Mouse (Mus musculus): ENCODE measurements around the gene Arhgap21. TPM values are rescaled to one million over a fixed set of nuclear protein-coding genes. Genes with fewer than 3 reads are reported as not detected.

Arhgap21 gene
- total and polyA plus RNA-seq, 3 experiments, result 18.1 to 74.5 (median 65.2) TPM

GRCm38 (mm10) chr2:20898684-20899083 lies 70.0 kb downstream of the Arhgap21 start:
- DNase-seq, result peak; percentile 61 to 77
- peak; percentile 96 for TF ChIP-seq CTCF (IDR thresholded peaks at IDR 0.05)
- peak; percentile 93 for TF ChIP-seq EP300 (IDR thresholded peaks at IDR 0.05; ENCODE audit: insufficient read depth, low read depth, low read length)
- TF ChIP-seq POLR2A (IDR thresholded peaks at IDR 0.05; ENCODE audit: insufficient read depth, low read depth, low read length), result no peak
- H3K27ac ChIP-seq, result peak overlapping the region; percentile 18; the same call in 1 of the 2 replicates
- peaks cover 3% of the 10 kb centered on the region; the same call in 1 of the 2 replicates for H3K79me2 ChIP-seq (replicated peaks; ENCODE audit: control insufficient read depth, insufficient read depth, low read length)
- H3K4me1 ChIP-seq (ENCODE audit: control insufficient read depth, insufficient read depth, low read length), result peaks cover 8% of the 10 kb centered on the region
- peak overlapping the region; percentile 23; the same call in 1 of the 2 replicates for H3K4me3 ChIP-seq
- intact Hi-C loops (cut with DNase I), result loop anchor here (1.0 to 5.0 kb wide), 3 partner anchors 68 to 364 kb away; no protein-coding TSS in a partner anchor
- H3K36me3 ChIP-seq (ENCODE audit: control insufficient read depth, insufficient read depth, low read length), result peaks cover 3% of the 10 kb centered on the region
- H3K27me3 ChIP-seq (ENCODE audit: control insufficient read depth, insufficient read depth, low read length), result no peaks in the 10 kb centered on the region
- 26% methylated on average over 6 of the region's 6 CpGs for WGBS
- no peak overlapping the region for H3K9ac ChIP-seq (ENCODE audit: low read depth, low read length)

GRCm38 (mm10) chr2:20896446-20896845 lies 72.2 kb downstream of the Arhgap21 start:
- Histone ChIP-seq H3K4me3 (no peak overlapping the region), H3K9ac (ENCODE audit: low read depth, low read length) (no peak overlapping the region), H3K36me3 (ENCODE audit: control insufficient read depth, insufficient read depth, low read length) (peaks cover 3% of the 10 kb centered on the region), H3K4me1 (ENCODE audit: control insufficient read depth, insufficient read depth, low read length) (peaks cover 6% of the 10 kb centered on the region), H3K79me2 (replicated peaks; ENCODE audit: control insufficient read depth, insufficient read depth, low read length) (peaks cover 2% of the 10 kb centered on the region; the same call in 1 of the 2 replicates), H3K27me3 (ENCODE audit: control insufficient read depth, insufficient read depth, low read length) (no peaks in the 10 kb centered on the region), H3K27ac (no peak overlapping the region; the same call in 1 of the 2 replicates)
- TF ChIP-seq CTCF (IDR thresholded peaks at IDR 0.05) (no peak), EP300 (IDR thresholded peaks at IDR 0.05; ENCODE audit: insufficient read depth, low read depth, low read length) (no peak), POLR2A (IDR thresholded peaks at IDR 0.05; ENCODE audit: insufficient read depth, low read depth, low read length) (no peak)
- WGBS, result 57% methylated on average over 5 of the region's 5 CpGs
- peak in 1 of 2 experiments; percentile 44 for DNase-seq
- intact Hi-C loops (cut with DNase I), result loop anchor here (5.0 kb wide), 1 partner anchor 366 kb away; no protein-coding TSS in a partner anchor

GRCm38 (mm10) chr2:20894100-20894690 lies 74.5 kb downstream of the Arhgap21 start:
- H3K9ac ChIP-seq (ENCODE audit: low read depth, low read length), result no peak overlapping the region
- TF ChIP-seq CTCF (IDR thresholded peaks at IDR 0.05) (peak; percentile 62), EP300 (IDR thresholded peaks at IDR 0.05; ENCODE audit: insufficient read depth, low read depth, low read length) (peak; percentile 67), POLR2A (IDR thresholded peaks at IDR 0.05; ENCODE audit: insufficient read depth, low read depth, low read length) (no peak)
- H3K36me3 ChIP-seq (ENCODE audit: control insufficient read depth, insufficient read depth, low read length), result peaks cover 3% of the 10 kb centered on the region
- peak in 1 of 2 experiments; percentile 43 for DNase-seq
- WGBS, result 37% methylated on average over 5 of the region's 5 CpGs
- no peak overlapping the region for H3K27ac ChIP-seq
- no peaks in the 10 kb centered on the region for H3K27me3 ChIP-seq (ENCODE audit: control insufficient read depth, insufficient read depth, low read length)
- H3K79me2 ChIP-seq (replicated peaks; ENCODE audit: control insufficient read depth, insufficient read depth, low read length), result peaks cover 2% of the 10 kb centered on the region; the same call in 1 of the 2 replicates
- H3K4me3 ChIP-seq, result no peak overlapping the region
- intact Hi-C loops (cut with DNase I), result no loop called here
- peaks cover 4% of the 10 kb centered on the region for H3K4me1 ChIP-seq (ENCODE audit: control insufficient read depth, insufficient read depth, low read length)

- Histone ChIP-seq H3K79me2 (replicated peaks; ENCODE audit: control insufficient read depth, insufficient read depth, low read length) (no peaks in the 10 kb centered on the region), H3K9ac (ENCODE audit: low read depth, low read length) (no peak overlapping the region), H3K27ac (no peak overlapping the region), H3K4me1 (ENCODE audit: control insufficient read depth, insufficient read depth, low read length) (peaks cover under 1% of the 10 kb centered on the region; the same call in 1 of the 2 replicates), H3K4me3 (no peak overlapping the region), H3K27me3 (ENCODE audit: control insufficient read depth, insufficient read depth, low read length) (no peaks in the 10 kb centered on the region), H3K36me3 (ENCODE audit: control insufficient read depth, insufficient read depth, low read length) (peaks cover 3% of the 10 kb centered on the region)
- no peak for DNase-seq
- intact Hi-C loops (cut with DNase I), result no loop called here
- TF ChIP-seq CTCF (IDR thresholded peaks at IDR 0.05) (no peak), EP300 (IDR thresholded peaks at IDR 0.05; ENCODE audit: insufficient read depth, low read depth, low read length) (no peak), POLR2A (IDR thresholded peaks at IDR 0.05; ENCODE audit: insufficient read depth, low read depth, low read length) (no peak)
- 66% methylated on average over 3 of the region's 3 CpGs for WGBS
Measured at GRCm38 (mm10) chr2:20888751-20889150, 79.9 kb downstream of the Arhgap21 start.

DNA sequence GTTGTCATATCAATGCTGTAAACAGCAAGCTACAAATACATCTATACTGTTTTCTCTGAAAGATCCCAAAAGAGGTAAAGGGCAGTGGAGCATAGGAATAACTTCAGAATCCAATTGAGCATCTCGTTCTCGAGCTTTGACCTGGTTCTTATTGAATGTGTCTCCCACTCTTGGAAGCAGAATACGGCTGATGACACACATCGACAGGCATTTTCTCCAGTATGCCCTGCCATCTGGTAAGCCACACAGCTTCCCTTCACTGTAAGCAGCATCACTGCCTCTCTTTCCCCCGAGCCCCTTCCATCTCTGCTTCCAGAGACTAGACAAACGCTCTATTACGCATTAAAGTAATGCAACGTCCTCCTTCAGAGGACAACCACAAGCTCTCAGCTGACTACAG lies 85.4 kb downstream of the Arhgap21 start:
- Histone ChIP-seq H3K4me1 (ENCODE audit: control insufficient read depth, insufficient read depth, low read length) (peaks cover 3% of the 10 kb centered on the region; the same call in 1 of the 2 replicates), H3K27ac (no peak overlapping the region), H3K9ac (ENCODE audit: low read depth, low read length) (no peak overlapping the region), H3K27me3 (ENCODE audit: control insufficient read depth, insufficient read depth, low read length) (no peaks in the 10 kb centered on the region), H3K4me3 (no peak overlapping the region), H3K79me2 (replicated peaks; ENCODE audit: control insufficient read depth, insufficient read depth, low read length) (no peaks in the 10 kb centered on the region), H3K36me3 (ENCODE audit: control insufficient read depth, insufficient read depth, low read length) (peaks cover 3% of the 10 kb centered on the region; the same call in 1 of the 2 replicates)
- WGBS, result 62% methylated on average over 8 of the region's 8 CpGs
- no peak for DNase-seq
- TF ChIP-seq POLR2A (IDR thresholded peaks at IDR 0.05; ENCODE audit: insufficient read depth, low read depth, low read length), result no peak
- no peak for TF ChIP-seq EP300 (IDR thresholded peaks at IDR 0.05; ENCODE audit: insufficient read depth, low read depth, low read length)
- TF ChIP-seq CTCF (IDR thresholded peaks at IDR 0.05), result no peak
- intact Hi-C loops (cut with DNase I), result no loop called here
